Mouse (Mus musculus) liver, adult 2 months (tissue): ENCODE measurements around the gene Rap1a. TPM values are rescaled to one million over a fixed set of nuclear protein-coding genes. Genes with fewer than 3 reads are reported as not detected.
"Not testable (repeated sequence)": the region's sequence is repeated elsewhere in the genome, so short reads cannot be mapped to it uniquely, and the experiment has no call there.

ENCODE experiments used
- DNase-seq: peaks from one replicate; pipeline ENCODE4 v3.0.0-alpha.2; 2011; ENCODE audit warnings: low read depth, low spot score; ENCODE audit errors: extremely low read depth
- H3K27ac ChIP-seq: fragments of 200-500 bp; replicated peaks from 2 replicates; pipeline ENCODE4 v1.5.1; 2012; ENCODE audit warnings: low read depth, mild to moderate bottlenecking, control low read depth, inconsistent platforms, low read length; ENCODE audit not compliant: insufficient read depth
- H3K27me3 ChIP-seq: fragments of 200-500 bp; 2 replicates; pipeline ENCODE4 v1.6.1; 2012; ENCODE audit warnings: mild to moderate bottlenecking, moderate library complexity, low read length, inconsistent platforms; ENCODE audit not compliant: control insufficient read depth, insufficient read depth
- H3K36me3 ChIP-seq: fragments of 200-500 bp; 2 replicates; pipeline ENCODE4 v1.6.1; 2012; ENCODE audit warnings: low read length, inconsistent platforms; ENCODE audit not compliant: control insufficient read depth, insufficient read depth
- H3K4me1 ChIP-seq: fragments of 200-500 bp; 2 replicates; pipeline ENCODE4 v1.6.1; 2011; ENCODE audit warnings: low read length; ENCODE audit not compliant: control insufficient read depth, insufficient read depth
- H3K4me3 ChIP-seq: fragments of 200-500 bp; 2 replicates; pipeline ENCODE4 v1.5.1; 2011; ENCODE audit warnings: low read depth, mild to moderate bottlenecking, control low read depth, low read length, moderate library complexity; ENCODE audit not compliant: insufficient read depth
- H3K79me2 ChIP-seq: fragments of 200-500 bp; 2 replicates; pipeline ENCODE4 v1.6.1; 2012; ENCODE audit warnings: inconsistent platforms, mild to moderate bottlenecking, low read length, moderate library complexity; ENCODE audit not compliant: control insufficient read depth, insufficient read depth
- H3K9ac ChIP-seq: fragments of 200-500 bp; 2 replicates; pipeline ENCODE4 v1.6.1; 2012; ENCODE audit warnings: low read depth, mild to moderate bottlenecking, control low read depth, inconsistent platforms, low read length
- CTCF ChIP-seq: fragments of 200-500 bp; IDR thresholded peaks from 2 replicates; pipeline ENCODE4 v1.5.1; 2011; ENCODE audit warnings: low read depth, low read length, control low read depth
- POLR2A ChIP-seq: fragments of 200-500 bp; IDR thresholded peaks from 2 replicates; pipeline ENCODE4 v1.6.1; 2011; ENCODE audit warnings: low read length, control low read depth; ENCODE audit not compliant: insufficient read depth; ENCODE audit errors: extremely low read depth
- WGBS: fragments of 180-500 bp; shearing (Covaris S2); methylation state at CpG from one replicate; pipeline ENCODE4 v1.1.7; 2018; 5-methylcytosine and 5-hydroxymethylcytosine counted together
- polyA plus RNA-seq: library from polyadenylated mRNA; depleted of rRNA; stranded (reverse); fragments of >200 nt; gene quantifications from 2 replicates; pipeline ENCODE4 v1.2.3, GENCODE M21; 2012
- total RNA-seq: library from RNA; depleted of rRNA; stranded (reverse); fragments of >200 nt; gene quantifications from 2 replicates; pipeline ENCODE4 v1.2.3, GENCODE M21; 2014

The Rap1a gene
- total and polyA plus RNA-seq, 2 experiments, result 8.7 to 65.2 TPM

DNA sequence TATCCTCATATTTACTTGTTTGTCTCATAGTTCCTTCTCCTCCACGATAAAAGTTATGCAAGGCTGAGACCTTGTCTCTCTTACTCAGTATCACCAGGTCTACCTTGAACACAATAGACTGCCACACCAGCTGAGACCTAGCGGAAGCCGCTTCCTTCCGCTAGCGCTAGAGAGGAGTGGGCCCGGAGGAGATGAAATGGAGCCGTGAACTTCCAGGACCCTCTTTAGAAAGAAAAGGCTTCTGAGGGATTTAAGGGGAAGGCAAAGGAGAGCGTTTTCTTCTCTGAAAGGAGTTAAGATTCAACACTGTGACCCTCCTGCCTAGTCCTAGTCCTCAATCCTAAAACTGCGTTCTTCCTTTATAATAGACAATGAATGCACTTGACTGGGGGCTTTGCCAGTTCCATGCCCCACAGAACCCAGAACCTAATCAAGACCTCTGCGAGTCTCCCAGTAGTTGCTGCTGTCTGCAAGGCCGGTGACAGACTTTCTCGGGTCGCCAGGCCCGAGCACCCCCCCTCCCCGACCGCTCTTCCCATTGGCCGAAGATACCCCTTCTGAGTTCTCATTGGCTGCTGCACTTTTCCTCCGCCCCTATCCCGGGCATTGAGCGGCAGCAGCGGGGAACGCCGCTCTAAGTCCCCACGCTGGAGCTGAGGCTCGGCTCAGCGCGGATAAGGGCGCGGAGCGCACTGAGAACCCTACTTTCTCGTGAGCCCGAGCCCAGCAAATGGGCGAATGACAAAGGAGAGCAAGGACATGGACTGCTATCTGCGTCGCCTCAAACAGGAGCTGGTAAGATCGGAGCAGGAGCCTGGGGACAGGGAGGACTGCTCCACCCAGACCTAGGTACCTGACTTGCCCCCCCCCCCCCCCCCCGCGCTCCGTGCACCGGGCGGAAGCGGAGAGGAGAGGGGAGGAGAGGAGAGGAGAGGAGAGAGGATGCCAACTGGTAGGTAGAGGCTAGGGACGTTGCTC, 96.8 kb downstream of the Rap1a start, which contains the start of gene Inka2:
Inka2 (plus strand) TSS at position 569 of the 978 bp plus-strand sequence.
- WGBS, result 13% methylated on average over 42 of the region's 43 CpGs
- peak; percentile 41 for DNase-seq
- Histone ChIP-seq H3K4me3 (peak within 1 kb of the TSS; percentile 57), H3K36me3 (no peaks in the 10 kb centered on the region), H3K4me1 (peaks cover 7% of the 10 kb centered on the region; the same call in 1 of the 2 replicates), H3K27ac (no peak within 1 kb of the TSS), H3K79me2 (no peaks in the 10 kb centered on the region), H3K9ac (peak within 1 kb of the TSS; percentile 62), H3K27me3 (no peaks in the 10 kb centered on the region)
- TF ChIP-seq POLR2A (no peak), CTCF (no peak)

DNA sequence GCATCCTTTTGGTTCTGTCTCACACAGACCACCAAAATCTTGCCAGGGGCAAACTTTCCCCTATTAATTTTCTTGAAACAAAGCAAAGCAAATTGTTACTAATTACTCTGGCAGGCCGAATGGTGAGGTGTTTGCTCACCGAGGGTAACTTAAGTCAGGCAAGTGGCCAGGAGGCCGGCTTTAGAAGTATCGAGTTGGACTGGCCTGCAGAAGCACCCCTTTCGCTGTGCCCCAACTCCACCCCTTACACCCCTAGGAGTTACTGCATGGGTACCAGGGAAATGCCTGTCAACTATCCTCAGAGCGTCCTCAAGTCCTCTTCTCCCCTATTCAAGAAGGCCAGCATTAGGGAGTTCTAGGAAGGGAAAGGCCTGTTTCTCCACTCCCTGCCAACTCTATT, 97.6 kb downstream of the Rap1a start:
- no peak overlapping the region for H3K4me3 ChIP-seq
- WGBS, result 70% methylated on average over 6 of the region's 6 CpGs
- no peaks in the 10 kb centered on the region for H3K79me2 ChIP-seq
- no peaks in the 10 kb centered on the region for H3K27me3 ChIP-seq
- H3K9ac ChIP-seq, result no peak overlapping the region
- TF ChIP-seq CTCF, result no peak
- no peak for TF ChIP-seq POLR2A
- no peaks in the 10 kb centered on the region for H3K36me3 ChIP-seq
- H3K4me1 ChIP-seq, result peaks cover 7% of the 10 kb centered on the region; the same call in 1 of the 2 replicates
- no peak overlapping the region for H3K27ac ChIP-seq
- DNase-seq, result no peak

DNA sequence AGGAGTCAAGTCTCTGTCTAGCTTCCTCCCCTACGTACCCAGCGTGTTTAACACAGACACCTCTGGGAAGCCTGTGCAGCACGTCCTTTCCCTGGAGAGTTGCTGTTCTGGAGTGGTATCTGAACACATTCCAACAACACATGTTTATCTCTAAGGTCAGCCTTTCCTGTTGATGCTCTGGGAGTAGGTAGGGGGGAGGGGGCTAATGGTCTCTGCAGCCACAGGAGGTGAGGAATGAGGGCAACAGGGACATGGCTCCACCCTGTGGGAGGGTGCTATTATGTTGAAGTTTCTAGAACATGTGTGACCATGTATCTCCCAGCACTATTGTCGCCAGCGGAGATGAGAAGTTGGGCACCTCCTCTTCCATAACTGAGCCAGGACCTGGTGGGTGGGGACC, 99.7 kb downstream of the Rap1a start:
- DNase-seq, result no peak
- WGBS, result 71% methylated on average over 5 of the region's 5 CpGs
- no peak overlapping the region for H3K4me3 ChIP-seq
- H3K9ac ChIP-seq, result no peak overlapping the region
- no peaks in the 10 kb centered on the region for H3K79me2 ChIP-seq
- no peaks in the 10 kb centered on the region for H3K36me3 ChIP-seq
- no peaks in the 10 kb centered on the region for H3K27me3 ChIP-seq
- no peak overlapping the region for H3K27ac ChIP-seq
- TF ChIP-seq CTCF (no peak), POLR2A (no peak)
- H3K4me1 ChIP-seq, result peaks cover 7% of the 10 kb centered on the region; the same call in 1 of the 2 replicates

DNA sequence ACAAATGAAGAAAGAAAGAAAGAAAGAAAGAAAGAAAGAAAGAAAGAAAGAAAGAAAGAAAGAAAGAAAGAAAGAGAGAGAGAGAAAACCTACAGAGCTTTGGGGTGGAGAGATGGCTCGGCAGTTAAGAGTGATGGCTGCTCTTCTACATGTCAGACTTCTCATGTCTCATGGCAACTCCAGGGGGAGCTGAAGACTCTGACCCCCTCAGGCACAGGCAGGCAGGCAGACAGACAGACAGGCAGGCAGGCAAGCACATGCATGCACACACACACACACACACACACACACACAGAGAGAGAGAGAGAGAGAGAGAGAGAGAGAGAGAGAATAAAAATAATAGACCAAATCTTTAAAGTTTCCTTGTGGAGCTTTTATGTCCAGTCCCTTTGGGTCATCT, 100.3 kb downstream of the Rap1a start:
- H3K9ac ChIP-seq, H3K27me3 ChIP-seq, DNase-seq, H3K4me1 ChIP-seq, H3K36me3 ChIP-seq, H3K4me3 ChIP-seq, H3K27ac ChIP-seq, H3K79me2 ChIP-seq: not testable (repeated sequence)
- 61% methylated on average over 1 of the region's 1 CpGs for WGBS

DNA sequence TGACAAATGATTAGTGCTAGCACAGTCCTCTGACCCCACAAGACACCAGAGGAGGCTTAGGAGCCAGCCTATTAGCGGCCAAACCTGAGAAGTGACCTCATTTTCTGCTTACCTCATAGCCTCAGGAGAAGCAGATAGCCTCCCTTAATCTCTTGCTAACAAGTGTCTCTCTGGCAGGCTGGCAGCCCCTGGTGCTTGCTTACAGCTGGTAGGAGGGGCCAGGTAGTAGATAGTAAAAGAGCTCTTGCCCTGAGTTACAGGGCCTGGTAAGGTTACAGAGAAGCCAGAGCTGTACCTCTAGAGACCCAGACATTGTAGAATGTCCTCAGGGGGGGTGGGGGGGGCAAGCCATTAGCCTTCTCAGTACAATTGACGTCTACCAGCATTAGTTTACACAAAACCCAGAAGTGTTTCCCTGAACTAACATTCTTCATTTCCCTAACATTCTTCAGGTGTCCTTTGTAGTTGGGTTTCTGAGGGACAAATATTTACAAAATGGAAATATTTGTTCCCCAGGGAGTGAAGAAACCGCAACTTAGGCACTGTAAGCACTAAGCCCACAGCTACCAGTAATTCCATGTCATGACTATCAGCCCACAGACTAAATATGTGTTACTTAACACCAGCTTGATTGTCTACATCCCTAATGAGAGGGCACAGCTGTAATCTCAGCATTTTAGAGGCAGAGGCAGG, 101.7 kb downstream of the Rap1a start:
- 77% methylated on average over 3 of the region's 3 CpGs for WGBS
- Histone ChIP-seq H3K27ac (no peak overlapping the region), H3K27me3 (no peaks in the 10 kb centered on the region), H3K9ac (no peak overlapping the region), H3K4me3 (no peak overlapping the region), H3K4me1 (peaks cover 1% of the 10 kb centered on the region; the same call in 1 of the 2 replicates), H3K36me3 (no peaks in the 10 kb centered on the region), H3K79me2 (no peaks in the 10 kb centered on the region)
- TF ChIP-seq CTCF, result no peak
- no peak for TF ChIP-seq POLR2A
- no peak for DNase-seq

DNA sequence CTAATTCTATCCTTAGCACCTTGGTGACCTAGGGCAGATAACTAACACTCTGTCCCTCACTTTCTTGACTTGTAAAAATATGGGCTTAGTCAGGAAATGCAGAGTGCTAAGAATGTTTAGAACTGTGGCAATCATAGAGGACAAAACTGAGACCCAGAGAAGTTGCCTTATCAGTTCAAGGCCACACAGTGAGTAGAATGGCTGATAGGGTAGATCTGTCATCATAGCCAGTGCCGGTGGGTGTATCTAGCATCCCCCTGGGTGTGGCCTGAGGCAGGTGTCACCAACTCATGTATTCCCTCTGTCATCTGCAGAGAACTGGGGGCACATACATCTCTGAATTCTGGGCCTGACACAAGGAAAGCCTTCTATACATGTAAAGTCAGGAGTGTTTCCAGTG, 102.8 kb downstream of the Rap1a start:
- no peaks in the 10 kb centered on the region for H3K27me3 ChIP-seq
- H3K4me1 ChIP-seq, result no peaks in the 10 kb centered on the region
- no peak overlapping the region for H3K27ac ChIP-seq
- no peak for TF ChIP-seq CTCF
- no peak for TF ChIP-seq POLR2A
- WGBS, result 54% methylated on average over 1 of the region's 1 CpGs
- no peaks in the 10 kb centered on the region for H3K36me3 ChIP-seq
- no peaks in the 10 kb centered on the region for H3K79me2 ChIP-seq
- no peak overlapping the region for H3K4me3 ChIP-seq
- no peak overlapping the region for H3K9ac ChIP-seq
- no peak for DNase-seq
